Mouse (Mus musculus) myocyte (in vitro differentiated cells): ENCODE measurements at regions not wholly inside any gene's neighbourhood (a gene's known extent, or its start where the extent isn't known, plus 50 kb on each side); places are given as distances from the start of the nearest gene placed in this dataset.

Experiments
- H3K27me3 ChIP-seq: one replicate; pipeline ENCODE4 v1.6.1; 2011; ENCODE audit not compliant: control insufficient read depth, insufficient read depth, insufficient read length
- H3K36me3 ChIP-seq: one replicate; pipeline ENCODE4 v1.6.1; 2011; ENCODE audit not compliant: control insufficient read depth, insufficient read depth
- H3K4me2 ChIP-seq: one replicate; pipeline ENCODE4 v1.6.1; 2011; ENCODE audit warnings: low read depth, control low read depth
- H3K4me3 ChIP-seq: one replicate; pipeline ENCODE4 v1.5.1; 2011; ENCODE audit warnings: mild to moderate bottlenecking, control low read depth, moderate library complexity
- H3K79me2 ChIP-seq: one replicate; pipeline ENCODE4 v1.6.1; 2011; ENCODE audit not compliant: control insufficient read depth, insufficient read depth
- H3ac ChIP-seq: one replicate; pipeline ENCODE4 v1.6.1; 2011; ENCODE audit not compliant: control insufficient read depth, insufficient read length
- CEBPB ChIP-seq: IDR thresholded peaks from 2 replicates; pipeline ENCODE4 v1.6.1; 2011; ENCODE audit warnings: mild to moderate bottlenecking, moderate library complexity; ENCODE audit not compliant: poor library complexity, insufficient read depth, severe bottlenecking
- E2F4 ChIP-seq: IDR thresholded peaks from one replicate; pipeline ENCODE4 v1.6.1; 2011; ENCODE audit warnings: mild to moderate bottlenecking, control low read depth, moderate library complexity; ENCODE audit not compliant: insufficient read depth
- MAX ChIP-seq: IDR thresholded peaks from one replicate; pipeline ENCODE4 v1.6.1; 2011; ENCODE audit warnings: low read depth, mild to moderate bottlenecking, control low read depth
- MYOD1 ChIP-seq, 3 experiments: IDR thresholded peaks; one replicate each; pipeline ENCODE4 v1.6.1; 2011; ENCODE audit warnings: control low read depth in 2 of 3, low read depth in 2 of 3, mild to moderate bottlenecking in 2 of 3, moderate library complexity in 1 of 3; ENCODE audit not compliant: insufficient read length in 2 of 3, control insufficient read depth in 1 of 3
- MYOG ChIP-seq, 3 experiments: IDR thresholded peaks; one replicate each; pipeline ENCODE4 v1.6.1; 2011; ENCODE audit warnings: control low read depth in 2 of 3, low read depth in 2 of 3, mild to moderate bottlenecking in 2 of 3; ENCODE audit not compliant: insufficient read length in 2 of 3, control insufficient read depth in 1 of 3, insufficient read depth in 1 of 3
- POLR2A ChIP-seq: IDR thresholded peaks from one replicate; pipeline ENCODE4 v1.6.1; 2011; ENCODE audit warnings: low read depth, mild to moderate bottlenecking, control low read depth, moderate library complexity; ENCODE audit not compliant: insufficient read length
- POLR2AphosphoS2 ChIP-seq: IDR thresholded peaks from one replicate; pipeline ENCODE4 v1.6.1; 2011; ENCODE audit warnings: low read depth, control low read depth; ENCODE audit not compliant: insufficient read length
- REST ChIP-seq: IDR thresholded peaks from one replicate; pipeline ENCODE4 v1.6.1; 2011; ENCODE audit warnings: mild to moderate bottlenecking, control low read depth, moderate library complexity; ENCODE audit not compliant: insufficient read depth, insufficient read length
- SRF ChIP-seq: IDR thresholded peaks from one replicate; pipeline ENCODE4 v1.6.1; 2011; ENCODE audit warnings: low read depth; ENCODE audit not compliant: control insufficient read depth, insufficient read length
- TCF12 ChIP-seq: IDR thresholded peaks from one replicate; pipeline ENCODE4 v1.6.1; 2011; ENCODE audit warnings: mild to moderate bottlenecking, control low read depth; ENCODE audit not compliant: poor library complexity, insufficient read depth, severe bottlenecking
- TCF3 ChIP-seq: IDR thresholded peaks from one replicate; pipeline ENCODE4 v1.6.1; 2011; ENCODE audit warnings: low read depth, control low read depth; ENCODE audit not compliant: insufficient read length
- USF1 ChIP-seq: IDR thresholded peaks from one replicate; pipeline ENCODE4 v1.6.1; 2011; ENCODE audit warnings: low read depth, mild to moderate bottlenecking, control low read depth, moderate library complexity

DNA sequence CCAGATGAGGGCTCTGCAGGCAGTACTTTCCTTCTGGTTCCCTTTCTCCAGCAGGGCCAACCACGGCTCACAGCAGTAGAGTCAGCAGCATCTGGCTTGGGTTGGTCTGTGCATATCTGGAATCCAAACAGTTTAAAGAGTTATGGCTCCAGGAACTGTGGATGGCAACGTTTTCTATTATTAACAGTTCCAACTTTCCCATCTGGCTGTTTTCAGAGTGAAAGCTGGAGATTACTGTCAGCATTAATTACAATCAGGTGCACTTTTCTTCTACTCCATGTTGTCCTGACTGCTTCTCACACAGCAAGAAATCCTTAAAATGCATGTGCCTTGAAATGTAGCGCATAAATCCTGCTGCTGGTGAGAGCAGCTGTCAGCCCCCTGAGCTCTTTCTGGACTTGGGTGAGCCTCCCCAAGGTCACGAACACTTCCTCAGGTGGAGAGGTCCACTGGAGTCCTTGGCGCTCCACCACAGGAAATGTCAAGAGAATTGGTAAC, 250.6 kb upstream of the Gli3 start:
- no peaks in the 10 kb centered on the region for H3K79me2 ChIP-seq
- H3K4me3 ChIP-seq = no peak overlapping the region
- no peaks in the 10 kb centered on the region for H3K27me3 ChIP-seq
- no peaks in the 10 kb centered on the region for H3K36me3 ChIP-seq
- TF ChIP-seq POLR2AphosphoS2 (no peak), USF1 (no peak), POLR2A (no peak), MAX (no peak), TCF12 (no peak), E2F4 (no peak), CEBPB (no peak), TCF3 (no peak), MYOG (IDR thresholded peaks at IDR 0.05; ENCODE audit: control insufficient read depth in 1 of 3, insufficient read depth in 1 of 3, insufficient read length in 2 of 3, low read depth in 2 of 3) (no peak), SRF (no peak), MYOD1 (IDR thresholded peaks at IDR 0.05; ENCODE audit: control insufficient read depth in 1 of 3, insufficient read length in 2 of 3, low read depth in 2 of 3) (no peak), REST (no peak)
- H3K4me2 ChIP-seq = no peak overlapping the region
- no peak overlapping the region for H3ac ChIP-seq

GRCm38 (mm10) chr13:15221322-15221721, 241.7 kb upstream of the Gli3 start:
- Histone ChIP-seq H3ac (no peak overlapping the region), H3K36me3 (no peaks in the 10 kb centered on the region), H3K4me3 (no peak overlapping the region), H3K4me2 (no peak overlapping the region), H3K79me2 (no peaks in the 10 kb centered on the region), H3K27me3 (no peaks in the 10 kb centered on the region)
- no peak for TF ChIP-seq POLR2AphosphoS2
- TF ChIP-seq E2F4 = no peak
- no peak for TF ChIP-seq REST
- no peak for TF ChIP-seq POLR2A
- no peak for TF ChIP-seq SRF
- no peak for TF ChIP-seq MYOD1 (IDR thresholded peaks at IDR 0.05; ENCODE audit: control insufficient read depth in 1 of 3, insufficient read length in 2 of 3, low read depth in 2 of 3)
- TF ChIP-seq USF1 = no peak
- TF ChIP-seq TCF3 = no peak
- TF ChIP-seq MAX = no peak
- no peak for TF ChIP-seq TCF12
- TF ChIP-seq CEBPB = no peak
- no peak for TF ChIP-seq MYOG (IDR thresholded peaks at IDR 0.05; ENCODE audit: control insufficient read depth in 1 of 3, insufficient read depth in 1 of 3, insufficient read length in 2 of 3, low read depth in 2 of 3)

DNA sequence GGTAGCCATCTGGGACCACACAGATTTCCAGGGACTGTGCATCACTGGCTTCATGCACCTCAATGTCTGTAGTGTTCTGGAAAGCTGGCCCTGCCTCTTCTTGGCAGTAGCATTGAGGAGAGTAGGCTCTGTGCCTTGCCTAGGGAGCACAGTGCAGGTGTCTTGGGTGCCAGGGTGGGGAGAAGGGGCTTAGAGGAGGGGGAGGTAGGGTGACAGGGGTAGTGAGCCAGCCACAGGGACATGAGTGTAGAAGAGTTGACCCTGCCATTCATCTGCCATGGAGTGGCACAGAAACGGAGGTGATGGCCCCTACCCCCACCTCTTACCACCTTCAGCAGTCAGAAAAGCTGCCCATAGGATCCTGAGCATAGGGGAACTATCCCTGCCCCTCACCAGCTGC, 235.4 kb upstream of the Gli3 start:
- no peak overlapping the region for H3ac ChIP-seq
- no peaks in the 10 kb centered on the region for H3K36me3 ChIP-seq
- no peak overlapping the region for H3K4me2 ChIP-seq
- no peak overlapping the region for H3K4me3 ChIP-seq
- H3K27me3 ChIP-seq = no peaks in the 10 kb centered on the region
- H3K79me2 ChIP-seq = no peaks in the 10 kb centered on the region
- TF ChIP-seq USF1 = no peak
- no peak for TF ChIP-seq POLR2AphosphoS2
- TF ChIP-seq SRF = no peak
- TF ChIP-seq MYOG (IDR thresholded peaks at IDR 0.05; ENCODE audit: control insufficient read depth in 1 of 3, insufficient read depth in 1 of 3, insufficient read length in 2 of 3, low read depth in 2 of 3) = no peak
- no peak for TF ChIP-seq REST
- no peak for TF ChIP-seq MYOD1 (IDR thresholded peaks at IDR 0.05; ENCODE audit: control insufficient read depth in 1 of 3, insufficient read length in 2 of 3, low read depth in 2 of 3)
- no peak for TF ChIP-seq TCF12
- no peak for TF ChIP-seq POLR2A
- no peak for TF ChIP-seq MAX
- no peak for TF ChIP-seq E2F4
